Mouse (Mus musculus): ENCODE data around the gene Slc38a3.

Gene Slc38a3

DNA sequence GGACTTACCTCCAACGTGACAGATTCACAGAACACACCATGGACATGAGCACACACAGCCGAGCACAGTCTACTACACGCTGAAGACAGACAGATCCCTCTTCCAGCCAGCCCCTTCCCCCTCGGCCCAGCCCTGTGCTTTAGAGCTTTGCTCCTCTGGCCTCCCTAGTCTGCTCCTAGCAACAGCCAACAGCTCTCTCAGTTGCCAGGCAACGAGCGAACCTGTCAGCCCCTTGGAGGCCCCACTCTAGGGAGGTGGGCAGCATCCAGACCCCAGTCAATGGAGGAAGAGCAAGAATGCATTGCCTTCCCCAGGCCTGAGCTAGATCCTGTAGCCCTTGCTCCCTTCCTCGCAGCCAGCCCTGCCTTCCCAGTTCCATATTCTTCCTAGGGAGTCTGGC lies 32.3 kb downstream of the Slc38a3 start:
- CTCF ChIA-PET, result no interaction called here

GRCm38 (mm10) chr9:107635279-107636028 lies 33.9 kb downstream of the Slc38a3 start, which contains the start of gene Gnai2:
Gene Gnai2, minus strand, starts transcription at chr9:107635367.
- CTCF ChIA-PET, result interaction anchor here (1.1 kb wide), 1 partner anchor 48 kb away, joined by 3 read pairs; the partner anchor contains the start of gene Ifrd2

DNA sequence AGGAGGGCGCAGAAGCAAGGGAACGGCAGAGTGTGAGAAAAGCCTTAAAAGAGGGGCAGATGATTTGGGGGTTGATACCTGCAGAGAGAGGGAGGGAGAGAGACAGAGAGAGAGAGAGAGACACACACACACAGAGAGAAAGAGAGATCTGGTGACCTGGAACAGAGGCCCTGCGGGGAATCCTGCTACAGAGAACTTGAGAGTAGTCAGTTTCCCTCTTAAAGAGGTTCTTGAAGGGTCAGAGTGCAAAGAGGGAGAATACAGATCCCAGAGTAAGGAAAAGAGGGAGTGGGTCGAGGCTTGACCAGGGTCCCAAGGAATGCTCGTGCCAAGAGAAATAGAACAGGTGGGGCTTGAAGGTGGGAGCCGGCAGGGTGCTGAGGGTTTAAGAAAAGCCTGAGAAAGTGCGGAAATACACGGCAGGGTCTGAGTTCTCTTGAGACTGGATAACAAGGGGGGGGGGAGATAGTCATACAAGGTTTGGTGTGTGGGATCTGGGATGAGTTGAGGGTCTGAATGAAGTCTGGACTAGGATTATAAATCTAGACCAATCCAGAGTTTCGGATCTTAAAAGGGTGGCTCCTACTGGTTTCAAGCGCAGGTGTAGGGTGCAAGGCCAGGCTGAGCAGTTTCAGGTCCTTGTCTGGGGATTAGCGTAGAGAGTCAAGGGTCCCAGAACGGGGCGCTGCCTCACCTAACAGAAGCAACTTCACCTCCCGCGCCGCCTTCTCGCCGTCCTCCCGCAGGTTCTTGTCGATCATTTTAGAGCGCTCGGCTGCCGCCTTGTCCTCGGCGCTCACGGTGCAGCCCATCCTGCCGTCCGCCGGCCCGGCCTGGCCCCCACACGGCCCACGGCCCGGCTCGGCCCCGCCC lies 34.7 kb downstream of the Slc38a3 start:
- CTCF ChIA-PET, result no interaction called here

DNA sequence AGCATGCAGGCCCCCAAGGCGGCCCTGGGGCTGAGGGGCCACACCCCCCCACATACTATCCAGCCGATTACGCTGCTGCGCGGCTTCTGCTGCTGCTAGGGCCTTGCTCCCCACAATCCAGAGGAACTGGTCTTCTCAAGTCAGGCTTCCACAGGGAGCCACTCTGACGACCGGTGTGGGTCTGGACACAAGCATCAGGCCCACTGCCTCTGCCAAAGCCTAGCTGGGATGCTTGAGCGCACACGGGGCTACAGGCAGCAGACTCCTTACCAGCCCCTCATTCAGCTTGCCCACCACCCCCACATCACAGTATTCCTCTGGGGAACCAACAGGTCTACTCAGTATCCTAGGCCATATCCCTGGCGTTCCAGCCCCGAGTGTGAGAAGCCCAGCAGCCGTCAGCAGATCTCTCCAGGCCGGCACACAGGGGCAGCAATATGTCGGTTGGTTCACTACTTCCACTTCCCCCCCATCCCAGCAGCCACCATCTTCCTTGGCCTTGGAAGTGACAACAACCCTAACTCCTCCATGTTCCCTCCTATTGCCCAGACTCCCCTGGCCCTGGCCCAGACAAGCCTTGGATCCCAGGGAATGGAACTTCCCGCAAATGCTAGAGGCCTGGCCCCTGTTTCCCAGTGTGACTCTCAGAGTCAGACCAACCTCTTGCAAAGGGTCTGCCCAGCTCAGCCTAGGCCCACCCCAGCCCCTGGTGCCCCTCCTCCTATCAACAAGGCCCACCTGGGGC lies 35.5 kb downstream of the Slc38a3 start:
- CTCF ChIA-PET, result no interaction called here

- CTCF ChIA-PET, result interaction anchor here (0.8 kb wide), 2 partner anchors 14 to 31 kb away, joined by 3 read pairs; no protein-coding TSS in a partner anchor
These were observed 36.2 kb downstream of the Slc38a3 start for GRCm38 (mm10) chr9:107633091-107633660.

- CTCF ChIA-PET, result interaction anchor here (0.8 kb wide), 2 partner anchors 13 to 30 kb away, joined by 3 read pairs; no protein-coding TSS in a partner anchor
These were observed 36.9 kb downstream of the Slc38a3 start for GRCm38 (mm10) chr9:107632478-107632877.

GRCm38 (mm10) chr9:107631861-107632260 lies 37.5 kb downstream of the Slc38a3 start:
- CTCF ChIA-PET, result no interaction called here

- CTCF ChIA-PET, result interaction anchor here (0.9 kb wide), 1 partner anchor 45 kb away, joined by 6 read pairs; no protein-coding TSS in a partner anchor
These were observed 38.0 kb downstream of the Slc38a3 start for GRCm38 (mm10) chr9:107631311-107631826.

- CTCF ChIA-PET, result interaction anchor here (0.9 to 1.1 kb wide), 3 partner anchors 14 to 46 kb away, joined by 5 to 8 read pairs (median 6); no protein-coding TSS in a partner anchor
These were observed 38.8 kb downstream of the Slc38a3 start for GRCm38 (mm10) chr9:107630576-107630975.

DNA sequence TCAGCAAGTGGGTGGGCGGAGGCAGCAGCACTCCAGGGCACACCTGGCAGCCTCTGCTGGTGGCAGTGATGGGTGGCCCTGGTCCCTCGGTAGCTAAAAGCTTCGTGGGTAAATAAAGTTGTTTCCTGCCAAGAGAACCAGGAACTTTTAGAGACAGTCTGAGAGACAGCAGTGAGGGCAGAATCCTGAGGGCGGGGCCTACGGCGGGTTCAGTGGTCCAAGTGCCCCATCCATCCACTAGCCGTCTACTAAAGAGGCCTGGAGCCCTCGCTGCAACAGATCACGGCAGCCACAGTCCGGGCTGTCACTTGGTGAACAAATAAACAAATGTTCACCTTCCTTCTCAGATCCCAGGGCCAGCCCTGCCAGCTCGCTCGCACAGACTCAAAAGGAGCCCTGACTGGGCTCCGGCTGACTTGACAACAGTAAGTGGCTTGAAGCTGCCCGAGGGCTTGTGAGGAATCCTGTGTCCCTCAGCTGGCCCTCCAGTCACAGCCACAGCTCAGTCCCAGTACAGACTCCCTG lies 39.4 kb downstream of the Slc38a3 start:
- CTCF ChIA-PET, result interaction anchor here (0.6 to 1.1 kb wide), 3 partner anchors 13 to 31 kb away, joined by 4 to 8 read pairs (median 5); no protein-coding TSS in a partner anchor

GRCm38 (mm10) chr9:107629411-107629730 lies 40.0 kb downstream of the Slc38a3 start:
- CTCF ChIA-PET, result interaction anchor here (0.6 to 0.7 kb wide), 3 partner anchors 17 to 142 kb away, joined by 4 to 12 read pairs (median 7); no protein-coding TSS in a partner anchor

- CTCF ChIA-PET, result interaction anchor here (0.6 to 0.7 kb wide), 3 partner anchors 18 to 170 kb away, joined by 3 to 12 read pairs (median 7); no protein-coding TSS in a partner anchor
These were observed 40.5 kb downstream of the Slc38a3 start for GRCm38 (mm10) chr9:107628721-107629410.

- CTCF ChIA-PET, result interaction anchor here (1.1 to 1.4 kb wide), 3 partner anchors 13 to 18 kb away, joined by 5 to 14 read pairs (median 5); no protein-coding TSS in a partner anchor
These were observed 41.7 kb downstream of the Slc38a3 start for GRCm38 (mm10) chr9:107627387-107628255.

- CTCF ChIA-PET, result interaction anchor here (0.6 to 3.1 kb wide), 8 partner anchors 14 to 422 kb away, joined by 3 to 19 read pairs (median 4); partner anchors contain the start of gene Gmppb
These were observed 42.5 kb downstream of the Slc38a3 start for GRCm38 (mm10) chr9:107626844-107627277.

GRCm38 (mm10) chr9:107626158-107626843 lies 43.0 kb downstream of the Slc38a3 start:
- CTCF ChIA-PET, result interaction anchor here (0.5 to 3.1 kb wide), 8 partner anchors 9 to 423 kb away, joined by 3 to 19 read pairs (median 4); partner anchors contain the start of gene Gmppb

- CTCF ChIA-PET, result interaction anchor here (1.4 to 3.1 kb wide), 2 partner anchors 19 to 24 kb away, joined by 4 to 19 read pairs; no protein-coding TSS in a partner anchor
These were observed 43.8 kb downstream of the Slc38a3 start for GRCm38 (mm10) chr9:107625351-107626128.

DNA sequence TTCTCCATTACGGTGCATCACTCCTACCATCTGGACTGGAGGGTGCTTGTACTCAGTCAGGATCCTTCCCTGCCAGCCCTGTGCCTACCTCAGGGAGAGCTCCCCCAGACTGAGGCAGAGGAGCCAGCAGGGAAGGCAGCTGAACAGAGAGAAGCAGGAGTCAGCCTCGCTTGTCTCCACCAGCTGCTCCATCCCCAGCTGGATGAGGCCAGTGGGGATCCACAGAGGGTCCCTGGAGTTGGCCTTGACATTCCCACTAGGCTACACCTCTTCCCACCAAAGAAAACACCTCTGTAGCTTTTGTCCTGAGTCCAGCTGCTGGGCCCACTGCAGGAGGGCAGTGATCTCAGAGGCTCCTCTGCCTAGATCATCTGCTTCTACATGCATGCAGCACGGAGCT lies 44.4 kb downstream of the Slc38a3 start:
- CTCF ChIA-PET, result interaction anchor here (3.1 kb wide), 1 partner anchor 20 kb away, joined by 19 read pairs; no protein-coding TSS in a partner anchor
